Mouse (Mus musculus) MEL (cell line): ENCODE results near the gene Lrrc17.

Source experiments
- CTCF ChIP-seq, 3 experiments: IDR thresholded peaks in 2 of 3; conservative IDR thresholded peaks in 1 of 3; 2 replicates each; pipeline ENCODE4 v1.5.1; 2011 to 2012; ENCODE audit warnings: low read length in 3 of 3, low read depth in 2 of 3, mild to moderate bottlenecking in 2 of 3, improper control_type of control experiment in 1 of 3, inconsistent platforms in 1 of 3, mixed read lengths in 1 of 3, moderate library complexity in 1 of 3; ENCODE audit not compliant: control insufficient read depth in 1 of 3, insufficient read depth in 1 of 3, poor library complexity in 1 of 3, severe bottlenecking in 1 of 3
- ELF1 ChIP-seq: IDR thresholded peaks from 2 replicates; pipeline ENCODE4 v1.6.1; 2014; ENCODE audit warnings: low read depth, mild to moderate bottlenecking, inconsistent platforms, low read length, improper control_type of control experiment, moderate library complexity
- MAX ChIP-seq: IDR thresholded peaks from 2 replicates; pipeline ENCODE4 v1.6.1; 2011; ENCODE audit warnings: low read length, improper control_type of control experiment
- POLR2A ChIP-seq, 2 experiments: IDR thresholded peaks; 2 replicates each; pipeline ENCODE4 v1.6.1; 2011 to 2012; ENCODE audit warnings: low read length in 2 of 2, mild to moderate bottlenecking in 2 of 2, control low read depth in 1 of 2, improper control_type of control experiment in 1 of 2, low read depth in 1 of 2, moderate library complexity in 1 of 2; ENCODE audit not compliant: control insufficient read depth in 1 of 2, insufficient read depth in 1 of 2, poor library complexity in 1 of 2

DNA sequence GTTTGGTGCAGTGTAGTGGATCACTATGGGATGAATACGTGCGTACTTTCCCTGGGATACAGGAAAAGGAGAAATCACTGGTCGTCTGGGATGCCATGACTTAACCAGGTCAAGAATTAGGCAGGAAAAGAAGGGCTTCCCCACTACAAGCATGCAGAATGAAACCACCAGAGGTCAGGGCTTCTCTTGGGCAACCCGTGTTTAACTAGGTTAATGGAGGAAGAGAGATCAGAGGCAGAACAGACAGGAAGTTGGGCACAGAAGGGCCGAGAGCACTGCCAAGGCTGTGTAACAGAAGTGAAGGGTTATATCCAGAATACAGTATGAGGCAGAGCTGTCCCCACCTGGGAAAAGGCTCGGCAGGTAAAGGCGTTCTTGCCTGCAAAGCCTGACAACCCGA is 3.6 kb downstream of the Lrrc17 start:
- no peak for TF ChIP-seq POLR2A (IDR thresholded peaks at IDR 0.05; ENCODE audit: control insufficient read depth in 1 of 2, insufficient read depth in 1 of 2, low read depth in 1 of 2, low read length in 2 of 2, poor library complexity in 1 of 2)
- no peak for TF ChIP-seq MAX
- TF ChIP-seq CTCF (IDR thresholded peaks at IDR 0.05 in 2 of 3, conservative IDR thresholded peaks at IDR 0.05 in 1 of 3; ENCODE audit: control insufficient read depth in 1 of 3, insufficient read depth in 1 of 3, low read depth in 2 of 3, low read length in 3 of 3, poor library complexity in 1 of 3, severe bottlenecking in 1 of 3) = no peak
- TF ChIP-seq ELF1 = no peak
